Mouse (Mus musculus) liver, embryonic 16.5 days (tissue): Measurements from ENCODE around the gene Plekhg1. TPM values are rescaled to one million over a fixed set of nuclear protein-coding genes. Genes with fewer than 3 reads are reported as not detected.

Experiments
- ATAC-seq: fragments of 200-750 bp; cut with Nextera tagmentation; 2 replicates; pipeline ENCODE4 v1.8.0; 2017; ENCODE audit warnings: low read depth, mild to moderate bottlenecking, moderate number of reproducible peaks, moderate library complexity
- H3K27ac ChIP-seq: fragments of 300-500 bp; sonication (generic); 2 replicates; pipeline ENCODE4 v1.5.1; 2014; ENCODE audit warnings: mild to moderate bottlenecking, low read length
- H3K27me3 ChIP-seq: fragments of 300-500 bp; sonication (generic); 2 replicates; pipeline ENCODE4 v1.6.1; 2014; ENCODE audit warnings: low read depth, low read length, mixed read lengths; ENCODE audit not compliant: control insufficient read depth, insufficient read depth
- H3K36me3 ChIP-seq: fragments of 300-500 bp; sonication (generic); 2 replicates; pipeline ENCODE4 v1.6.1; 2014; ENCODE audit warnings: mild to moderate bottlenecking; ENCODE audit not compliant: control insufficient read depth, insufficient read depth
- H3K4me1 ChIP-seq: fragments of 300-500 bp; sonication (generic); 2 replicates; pipeline ENCODE4 v1.6.1; 2014; ENCODE audit warnings: low read depth, low read length, mixed read lengths; ENCODE audit not compliant: control insufficient read depth
- H3K4me2 ChIP-seq: fragments of 300-500 bp; sonication (generic); 2 replicates; pipeline ENCODE4 v1.6.1; 2014; ENCODE audit warnings: low read depth, low read length, mixed read lengths
- H3K4me3 ChIP-seq: fragments of 300-500 bp; sonication (generic); 2 replicates; pipeline ENCODE4 v1.5.1; 2014; ENCODE audit warnings: low read depth, mild to moderate bottlenecking, low read length
- H3K9ac ChIP-seq: fragments of 300-500 bp; sonication (generic); 2 replicates; pipeline ENCODE4 v1.6.1; 2014; ENCODE audit warnings: low read depth, low read length
- H3K9me3 ChIP-seq: fragments of 300-500 bp; sonication (generic); replicated peaks from 2 replicates; pipeline ENCODE4 v1.6.1; 2016; ENCODE audit warnings: low read length; ENCODE audit not compliant: control insufficient read depth
- WGBS: fragments of 180-500 bp; shearing (Covaris S2); extraction: QIAGEN DNeasy Blood & Tissue Kit; methylation state at CpG from one replicate; pipeline ENCODE4 v1.1.7; 2014; ENCODE audit not compliant: insufficient replicate concordance; 5-methylcytosine and 5-hydroxymethylcytosine counted together
- polyA plus RNA-seq: library from polyadenylated mRNA; unstranded; fragments of >200 nt; fragmentation: Nextera tagmentation; extraction: Ambion mirVana; gene quantifications from 2 replicates; pipeline ENCODE4 v1.2.1, GENCODE M21; 2015

Plekhg1 gene
- polyA plus RNA-seq, 1 experiment from 2014 or later = 2.2 TPM

DNA sequence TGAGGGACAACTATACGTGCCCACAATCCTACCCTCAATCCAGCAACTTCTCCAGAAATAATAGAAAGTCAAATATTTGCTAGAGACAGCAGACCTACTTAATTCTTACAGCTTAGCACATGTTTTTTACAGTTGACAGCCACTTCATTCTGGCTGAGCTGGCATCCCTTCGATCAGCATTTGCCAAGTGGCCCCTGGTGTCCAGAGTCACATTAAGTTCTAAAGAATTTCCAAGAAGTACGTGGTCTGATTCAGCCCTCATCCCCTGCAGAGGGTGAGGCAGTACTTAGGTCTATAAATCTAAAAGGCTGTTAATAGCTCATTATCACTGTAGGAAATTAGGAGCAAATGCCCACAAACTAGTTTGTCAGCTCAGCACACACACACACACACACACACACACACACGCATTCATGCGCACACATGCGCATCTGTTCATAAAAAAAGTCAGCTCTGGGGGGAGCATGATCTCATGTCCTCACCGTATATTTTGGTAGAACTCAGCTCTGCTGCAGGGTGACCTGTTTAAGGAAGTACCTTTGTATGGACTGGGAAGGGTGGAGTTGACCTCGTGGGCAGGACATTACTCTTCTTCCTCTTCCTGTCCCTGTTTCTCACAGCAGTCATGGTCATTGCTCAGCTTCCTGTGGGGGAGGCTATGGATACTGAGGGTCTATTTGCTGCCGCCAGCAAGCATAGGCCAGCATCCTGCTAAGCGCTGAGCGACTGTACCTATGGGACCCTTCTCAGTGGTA is 91.6 kb downstream of the Plekhg1 start:
- H3K36me3 ChIP-seq = no peaks in the 10 kb centered on the region
- H3K9ac ChIP-seq = no peak overlapping the region
- no peaks in the 10 kb centered on the region for H3K4me1 ChIP-seq
- no peak overlapping the region for H3K27ac ChIP-seq
- peak; percentile 45; the same call in 1 of the 2 replicates for ATAC-seq
- H3K9me3 ChIP-seq = no peaks in the 10 kb centered on the region
- no peak overlapping the region for H3K4me3 ChIP-seq
- H3K4me2 ChIP-seq = no peak overlapping the region
- H3K27me3 ChIP-seq = no peaks in the 10 kb centered on the region
- WGBS = 51% methylated on average over 11 of the region's 11 CpGs

DNA sequence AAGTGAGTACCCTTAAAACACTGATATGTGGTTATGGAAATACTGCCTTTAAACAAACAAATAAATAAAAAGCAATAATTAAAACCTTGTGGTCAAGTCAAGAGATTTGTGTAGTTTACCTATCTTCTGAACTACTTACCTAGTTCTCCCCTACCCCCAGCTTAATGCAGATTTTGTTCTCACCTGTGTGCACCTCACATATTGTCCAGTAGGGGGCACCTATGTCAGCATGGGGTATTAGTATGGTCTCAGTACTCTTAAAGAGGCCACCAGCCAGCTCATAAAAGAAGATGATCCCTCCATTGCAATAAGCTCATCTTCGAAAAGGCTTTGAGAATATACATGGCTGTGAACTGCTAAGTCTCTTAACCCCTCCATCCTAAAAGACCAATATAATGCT is 93.9 kb downstream of the Plekhg1 start:
- ATAC-seq = no peak
- no peak overlapping the region for H3K9ac ChIP-seq
- H3K27me3 ChIP-seq = no peaks in the 10 kb centered on the region
- WGBS = 73% methylated on average over 1 of the region's 1 CpGs
- H3K36me3 ChIP-seq = no peaks in the 10 kb centered on the region
- no peaks in the 10 kb centered on the region for H3K4me1 ChIP-seq
- no peak overlapping the region for H3K4me2 ChIP-seq
- H3K9me3 ChIP-seq = no peaks in the 10 kb centered on the region
- H3K4me3 ChIP-seq = no peak overlapping the region
- no peak overlapping the region for H3K27ac ChIP-seq

DNA sequence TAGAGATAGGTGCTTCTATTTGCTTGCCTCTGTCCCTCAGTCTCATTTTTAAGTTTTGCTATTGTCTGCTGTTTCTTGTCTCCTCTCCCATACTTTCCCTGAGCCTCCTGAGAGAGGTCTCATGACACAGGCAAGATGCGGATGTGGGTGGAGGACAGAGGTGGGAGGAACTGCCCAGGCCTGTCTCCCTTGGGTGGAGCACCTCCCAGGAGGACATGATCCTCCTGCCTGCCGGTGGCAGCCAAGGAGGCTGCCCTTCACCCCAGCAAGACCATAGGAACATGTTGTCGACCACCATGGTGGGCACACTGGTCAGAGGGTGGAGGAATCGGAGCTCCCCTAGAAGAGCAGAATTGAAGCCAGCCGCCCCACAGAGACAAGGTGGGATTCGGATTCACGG is 94.5 kb downstream of the Plekhg1 start:
- no peak overlapping the region for H3K4me3 ChIP-seq
- no peak overlapping the region for H3K27ac ChIP-seq
- H3K36me3 ChIP-seq = no peaks in the 10 kb centered on the region
- 66% methylated on average over 7 of the region's 7 CpGs for WGBS
- H3K9ac ChIP-seq = no peak overlapping the region
- no peaks in the 10 kb centered on the region for H3K9me3 ChIP-seq
- H3K27me3 ChIP-seq = no peaks in the 10 kb centered on the region
- no peaks in the 10 kb centered on the region for H3K4me1 ChIP-seq
- ATAC-seq = no peak
- H3K4me2 ChIP-seq = no peak overlapping the region

DNA sequence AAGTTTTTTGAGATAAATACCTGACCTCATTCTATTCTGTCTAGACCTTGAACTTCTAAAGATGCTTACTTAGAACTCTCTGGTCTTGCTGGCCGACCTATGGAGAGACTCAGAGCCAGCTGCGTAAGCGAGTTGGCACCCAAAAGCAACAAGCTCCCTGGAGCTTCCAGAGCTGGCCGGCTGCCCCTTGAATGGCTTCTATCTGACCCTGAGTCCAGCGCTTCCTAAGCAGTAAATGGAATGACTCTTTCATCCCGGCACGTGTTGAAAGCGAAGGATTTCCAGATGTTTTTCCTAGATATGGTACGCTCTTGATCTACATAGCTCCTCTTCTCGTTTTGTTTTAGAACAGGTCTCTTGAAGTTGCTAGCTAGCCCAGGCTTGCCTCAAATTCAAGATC is 95.5 kb downstream of the Plekhg1 start:
- 68% methylated on average over 10 of the region's 10 CpGs for WGBS
- no peaks in the 10 kb centered on the region for H3K4me1 ChIP-seq

DNA sequence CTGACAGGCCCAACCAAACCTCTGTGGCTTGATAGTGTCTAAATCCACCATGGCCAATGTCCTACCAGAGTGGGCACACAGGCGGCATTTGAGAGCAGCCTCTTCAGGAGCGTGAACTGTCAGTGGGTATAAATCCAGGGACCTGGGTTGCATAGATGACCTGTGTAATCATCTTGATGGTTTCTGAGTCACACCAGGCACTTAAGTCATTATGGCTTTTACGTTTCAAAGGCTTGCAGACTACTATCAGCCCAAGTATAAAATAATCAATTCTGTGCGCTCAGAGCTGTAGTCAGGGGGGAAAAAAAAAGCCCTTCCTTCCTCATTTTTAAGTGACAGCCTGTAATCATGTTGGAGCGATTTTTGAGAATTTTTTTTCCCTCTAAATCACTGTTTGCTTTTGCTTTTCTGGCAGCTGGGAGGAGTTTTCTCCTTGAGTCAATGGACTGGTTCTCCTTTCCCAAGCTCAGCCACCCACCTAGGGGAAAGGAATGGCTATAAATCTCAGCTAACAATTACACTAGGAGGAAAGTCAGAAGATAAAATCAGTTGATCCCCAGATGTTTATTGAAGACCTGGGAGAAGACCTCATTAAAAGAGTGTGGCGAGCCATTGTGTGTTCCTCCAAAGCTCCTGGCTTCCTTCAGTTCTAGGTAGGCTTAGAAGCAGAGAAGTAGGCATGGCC is 99.7 kb downstream of the Plekhg1 start:
- no peaks in the 10 kb centered on the region for H3K4me1 ChIP-seq
- no peak overlapping the region for H3K4me3 ChIP-seq
- no peak overlapping the region for H3K4me2 ChIP-seq
- WGBS = 33% methylated on average over 6 of the region's 6 CpGs
- no peaks in the 10 kb centered on the region for H3K36me3 ChIP-seq
- H3K9ac ChIP-seq = no peak overlapping the region
- no peak overlapping the region for H3K27ac ChIP-seq
- ATAC-seq = no peak
- no peaks in the 10 kb centered on the region for H3K27me3 ChIP-seq
- no peaks in the 10 kb centered on the region for H3K9me3 ChIP-seq

More for the DNA sequence above, 95.5 kb downstream of the Plekhg1 start:
- Histone ChIP-seq H3K27ac (no peak overlapping the region), H3K9ac (no peak overlapping the region), H3K4me2 (no peak overlapping the region), H3K4me3 (no peak overlapping the region), H3K27me3 (no peaks in the 10 kb centered on the region), H3K36me3 (no peaks in the 10 kb centered on the region), H3K9me3 (no peaks in the 10 kb centered on the region)
- ATAC-seq = 0 out of 2 replicates have a peak, but pooled peaks have one; percentile 32

DNA sequence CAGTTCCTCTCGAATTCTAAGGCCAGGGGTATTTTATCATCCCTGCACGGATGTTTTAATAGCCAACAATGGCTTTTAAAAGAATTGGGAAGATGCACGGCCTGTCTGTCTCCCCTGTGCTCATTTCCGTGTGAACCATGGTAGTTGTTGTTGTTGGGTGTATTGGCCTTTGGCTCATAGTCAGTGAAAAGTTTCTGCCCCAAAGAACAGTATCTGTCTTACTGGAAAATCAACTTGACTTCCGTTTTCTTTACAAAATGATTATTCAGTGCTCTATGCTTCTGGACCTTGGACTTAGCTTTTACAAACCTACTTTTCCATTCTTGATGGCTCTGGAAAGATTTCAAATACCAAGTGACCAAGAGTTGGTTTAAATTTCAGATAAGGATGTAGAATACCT is 104.3 kb downstream of the Plekhg1 start:
- Histone ChIP-seq H3K36me3 (no peaks in the 10 kb centered on the region), H3K27me3 (no peaks in the 10 kb centered on the region), H3K4me3 (no peak overlapping the region), H3K9ac (no peak overlapping the region), H3K4me2 (no peak overlapping the region), H3K4me1 (no peaks in the 10 kb centered on the region), H3K9me3 (no peaks in the 10 kb centered on the region), H3K27ac (no peak overlapping the region)
- ATAC-seq = no peak
- WGBS = 51% methylated on average over 5 of the region's 5 CpGs

DNA sequence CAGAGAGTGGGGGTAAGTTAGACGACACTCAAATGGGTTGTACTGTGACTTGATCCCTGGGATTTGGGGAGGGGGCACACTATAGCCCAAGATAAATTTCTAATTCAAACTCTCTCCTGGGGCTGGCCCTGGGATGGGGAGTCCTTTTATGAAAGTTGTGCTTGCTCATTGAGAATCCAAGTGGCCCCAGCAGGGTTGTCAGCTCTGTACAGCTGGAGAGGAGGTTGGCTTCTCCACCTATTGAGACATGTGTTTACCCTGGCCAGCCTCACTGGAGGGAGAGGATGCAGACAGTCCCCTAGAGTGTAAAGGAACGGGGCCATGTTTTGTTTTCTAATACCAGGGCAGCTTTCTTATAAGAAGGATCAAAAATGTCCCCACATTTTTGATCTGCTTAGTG is 106.9 kb downstream of the Plekhg1 start:
- no peaks in the 10 kb centered on the region for H3K27me3 ChIP-seq
- no peak overlapping the region for H3K4me3 ChIP-seq
- H3K4me1 ChIP-seq = no peaks in the 10 kb centered on the region
- WGBS = 32% methylated on average over 2 of the region's 2 CpGs
- no peaks in the 10 kb centered on the region for H3K36me3 ChIP-seq
- H3K4me2 ChIP-seq = no peak overlapping the region
- no peaks in the 10 kb centered on the region for H3K9me3 ChIP-seq
- no peak for ATAC-seq
- H3K27ac ChIP-seq = no peak overlapping the region
- no peak overlapping the region for H3K9ac ChIP-seq

DNA sequence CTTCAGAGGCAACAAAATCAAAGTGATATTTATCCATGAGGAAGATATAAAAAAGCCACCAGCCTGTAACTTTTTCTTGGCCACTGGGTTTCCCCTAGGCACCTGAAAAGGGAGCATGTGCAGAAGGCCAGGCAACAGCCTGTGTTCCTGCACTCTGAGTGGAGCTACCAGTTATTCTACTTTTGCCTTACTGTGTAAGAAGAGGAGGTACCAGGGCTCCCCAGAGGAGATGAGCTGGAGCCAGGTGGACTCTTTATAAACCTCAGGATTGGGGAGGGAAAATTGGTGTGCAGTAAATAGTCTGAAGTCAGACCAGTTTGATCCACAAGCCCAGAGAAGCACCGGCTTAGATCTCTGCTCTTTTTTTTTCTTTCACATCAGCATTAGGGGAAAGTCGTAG is 111.3 kb downstream of the Plekhg1 start:
- Histone ChIP-seq H3K4me3 (no peak overlapping the region), H3K36me3 (no peaks in the 10 kb centered on the region), H3K4me1 (no peaks in the 10 kb centered on the region), H3K9ac (no peak overlapping the region), H3K27me3 (no peaks in the 10 kb centered on the region), H3K9me3 (no peaks in the 10 kb centered on the region), H3K4me2 (no peak overlapping the region), H3K27ac (no peak overlapping the region)
- ATAC-seq = no peak
- WGBS = 26% methylated on average over 2 of the region's 2 CpGs

DNA sequence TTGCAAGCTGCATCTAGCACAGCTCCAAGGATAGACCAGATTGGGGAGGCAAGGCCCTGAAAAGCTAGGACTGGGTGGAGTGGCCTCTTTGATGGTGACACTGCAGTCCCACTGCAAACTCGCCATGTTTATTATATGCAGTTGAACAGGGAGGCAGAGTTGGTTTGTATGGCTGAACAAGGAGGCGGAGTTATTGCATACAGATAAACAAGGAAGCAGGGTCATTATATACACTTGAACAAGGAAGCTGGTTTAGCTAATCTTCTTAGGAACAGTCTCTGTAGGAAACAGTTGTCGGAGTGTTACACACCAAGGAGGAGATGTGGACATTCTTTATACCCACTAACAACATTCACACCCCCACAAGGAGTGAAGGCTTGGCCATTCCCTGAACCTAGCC is 112.6 kb downstream of the Plekhg1 start:
- no peaks in the 10 kb centered on the region for H3K27me3 ChIP-seq
- no peak overlapping the region for H3K4me2 ChIP-seq
- no peak overlapping the region for H3K4me3 ChIP-seq
- no peak for ATAC-seq
- no peaks in the 10 kb centered on the region for H3K4me1 ChIP-seq
- no peaks in the 10 kb centered on the region for H3K36me3 ChIP-seq
- 60% methylated on average over 3 of the region's 3 CpGs for WGBS
- H3K9me3 ChIP-seq = no peaks in the 10 kb centered on the region
- H3K9ac ChIP-seq = no peak overlapping the region
- no peak overlapping the region for H3K27ac ChIP-seq
